Mouse (Mus musculus): ENCODE results near the gene Golt1a.
"Not testable (repeated sequence)": the region's sequence is repeated elsewhere in the genome, so short reads cannot be mapped to it uniquely, and the experiment has no call there.

The Golt1a gene

DNA sequence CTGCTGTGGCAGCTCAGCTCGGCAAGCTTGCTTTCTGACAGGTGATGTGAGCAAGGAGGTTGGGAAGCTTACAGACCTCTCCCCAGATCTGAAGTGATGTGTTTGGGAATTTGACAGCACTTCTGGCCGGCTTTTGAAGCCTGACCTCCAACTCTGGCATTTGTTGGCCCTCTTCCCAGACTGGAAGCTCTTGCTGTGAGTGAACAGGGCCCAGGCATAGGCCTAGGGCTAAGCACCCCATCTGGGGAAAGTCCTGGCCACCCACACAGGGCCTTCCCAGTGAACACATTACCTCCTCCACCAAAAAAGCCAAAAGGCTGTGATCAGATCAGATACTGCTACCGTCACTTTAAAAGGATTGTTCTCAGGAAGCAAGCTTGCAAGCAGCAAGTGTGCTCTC, 7.1 kb upstream of the Golt1a start:
- no peak for DNase-seq (ENCODE audit: extremely low spot score)

DNA sequence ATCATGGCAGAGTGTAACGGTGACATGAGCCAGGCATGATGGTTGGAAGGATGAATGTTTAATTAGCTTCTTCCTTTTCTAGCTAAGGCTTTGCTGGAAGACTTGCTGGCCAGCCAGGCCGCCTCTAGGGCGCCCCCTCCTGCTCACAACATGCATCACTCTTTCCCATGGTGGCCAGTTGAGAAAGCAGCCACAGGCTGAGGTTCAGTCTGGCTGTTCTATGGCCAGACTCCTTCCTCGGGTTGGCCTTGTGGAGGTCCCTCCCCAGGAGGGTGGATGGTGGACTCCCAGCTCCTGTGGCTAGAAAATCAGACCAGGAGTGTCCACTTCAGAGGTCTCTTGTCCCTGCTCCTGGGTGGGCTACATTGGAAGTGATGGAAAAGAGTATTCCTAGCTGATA, 2.8 kb upstream of the Golt1a start:
- peak; percentile 76 for DNase-seq (ENCODE audit: extremely low spot score)

DNA sequence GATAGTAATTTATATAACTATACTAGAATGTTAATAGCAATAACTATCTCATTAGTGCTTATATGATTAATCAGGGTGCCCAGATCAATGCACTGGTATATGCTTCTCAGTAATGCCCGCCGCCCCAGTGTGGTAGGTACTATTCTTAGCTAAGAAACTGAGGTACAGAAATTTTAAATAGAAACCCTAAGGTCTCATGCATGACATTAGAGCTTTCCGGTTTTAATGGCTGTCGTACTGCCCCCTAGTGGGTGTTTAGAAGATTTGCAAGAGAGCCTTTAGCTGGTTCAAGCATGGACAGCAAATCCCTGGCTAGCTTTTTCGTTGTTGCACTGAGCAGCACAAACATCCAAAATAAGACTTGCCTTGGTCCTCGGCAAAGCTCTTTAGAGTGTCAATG, 2.3 kb upstream of the Golt1a start:
- DNase-seq (ENCODE audit: extremely low spot score): peak; percentile 55

DNA sequence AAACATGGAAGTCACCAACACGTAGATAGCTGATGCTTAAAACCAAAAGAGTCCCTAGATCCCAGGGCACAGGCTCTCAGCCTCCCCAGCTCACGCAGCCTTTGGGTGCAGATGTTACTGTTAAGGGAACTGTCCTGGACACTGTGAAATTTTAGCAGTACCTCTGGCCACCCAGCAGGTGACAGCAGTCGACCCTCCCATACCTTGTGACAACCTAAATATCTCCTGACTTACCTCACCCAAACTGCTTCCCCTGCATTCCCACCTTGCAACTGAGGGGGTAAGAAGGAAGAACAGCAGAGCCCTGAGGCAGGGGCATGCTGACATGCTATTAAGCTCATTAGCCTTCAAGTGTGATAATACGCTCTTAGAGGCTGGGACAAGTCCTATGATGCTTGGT, 1.6 kb downstream of the Golt1a start:
- no peak for DNase-seq (ENCODE audit: extremely low spot score)

DNA sequence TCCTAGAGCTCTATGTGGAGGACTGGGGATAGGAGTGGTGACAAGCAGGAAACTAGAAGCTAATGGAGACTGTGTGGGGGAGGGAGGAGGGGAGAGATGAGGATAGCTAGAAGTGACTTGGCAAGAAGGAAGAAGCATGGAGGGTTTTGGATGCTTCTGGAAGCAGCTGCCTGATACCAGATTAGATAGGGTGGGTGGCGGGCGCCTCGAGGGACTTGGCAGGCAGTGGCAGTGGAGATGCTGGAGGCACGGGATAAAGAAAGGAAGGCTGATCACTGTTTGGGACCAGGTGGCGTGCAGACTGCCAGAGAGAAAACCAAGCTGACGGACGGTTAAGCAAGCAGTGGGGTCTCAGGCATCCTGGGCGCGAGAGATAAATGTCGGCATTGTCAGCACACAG, 2.3 kb downstream of the Golt1a start:
- no peak for DNase-seq (ENCODE audit: extremely low spot score)

DNA sequence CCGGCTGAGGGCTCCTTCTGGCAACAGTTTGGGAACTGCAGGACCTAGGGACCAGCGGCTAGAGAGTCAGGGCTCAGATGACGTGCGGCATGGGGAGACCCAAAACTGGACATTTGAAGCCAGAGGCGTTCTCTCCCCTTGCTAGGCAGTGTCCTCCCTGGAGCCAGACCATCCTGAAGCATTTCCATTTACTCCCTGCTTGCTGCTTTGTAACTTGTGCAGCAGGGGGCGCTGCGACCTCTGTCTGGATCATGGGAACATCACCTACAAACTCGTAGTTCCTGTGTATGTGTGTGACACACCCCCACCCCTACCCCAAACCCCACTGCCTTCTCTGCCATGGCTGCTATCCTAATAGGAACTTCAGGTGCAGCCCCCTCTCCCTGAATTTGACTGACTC, 4.8 kb downstream of the Golt1a start:
- peak; percentile 63 for DNase-seq (ENCODE audit: extremely low spot score)

DNA sequence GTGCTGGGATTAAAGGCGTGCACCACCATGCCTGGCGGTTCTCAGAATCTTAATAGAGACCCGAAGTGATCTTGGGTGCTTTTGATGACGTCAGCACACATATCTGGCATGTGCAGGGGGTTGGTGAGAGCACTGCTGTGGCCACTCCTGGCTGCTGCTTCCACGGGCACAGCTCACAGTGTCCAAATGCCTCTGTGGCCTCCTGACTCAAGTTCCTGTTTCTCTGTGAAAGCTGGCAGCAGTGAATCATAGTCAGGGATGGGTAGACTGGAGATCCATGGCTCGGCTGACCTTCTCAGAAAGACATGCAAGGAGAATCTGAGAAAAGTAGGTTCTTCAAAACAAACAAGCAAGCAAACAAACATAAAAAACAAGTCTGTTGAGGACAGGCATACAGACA, 6.2 kb downstream of the Golt1a start:
- no peak for DNase-seq (ENCODE audit: extremely low spot score)

DNA sequence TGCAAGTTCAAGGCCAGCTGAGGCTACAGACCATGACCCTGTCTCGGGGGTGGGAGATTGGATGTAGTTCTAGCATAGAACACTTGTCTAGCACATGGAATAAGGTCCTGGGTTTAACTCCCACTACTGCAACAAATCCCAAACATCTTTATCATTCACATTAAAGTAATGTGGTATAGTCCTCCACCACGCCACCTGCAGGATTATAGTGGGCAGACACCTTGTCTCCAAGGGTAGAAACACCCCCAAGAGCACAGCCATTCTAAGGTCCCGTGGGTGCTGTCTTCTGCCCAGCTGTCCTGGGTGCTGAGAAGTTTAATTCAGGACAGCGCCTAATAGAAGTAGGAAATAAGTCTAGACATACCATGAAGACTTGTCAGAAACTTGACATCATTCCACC, 7.0 kb downstream of the Golt1a start:
- DNase-seq (ENCODE audit: extremely low spot score): no peak

DNA sequence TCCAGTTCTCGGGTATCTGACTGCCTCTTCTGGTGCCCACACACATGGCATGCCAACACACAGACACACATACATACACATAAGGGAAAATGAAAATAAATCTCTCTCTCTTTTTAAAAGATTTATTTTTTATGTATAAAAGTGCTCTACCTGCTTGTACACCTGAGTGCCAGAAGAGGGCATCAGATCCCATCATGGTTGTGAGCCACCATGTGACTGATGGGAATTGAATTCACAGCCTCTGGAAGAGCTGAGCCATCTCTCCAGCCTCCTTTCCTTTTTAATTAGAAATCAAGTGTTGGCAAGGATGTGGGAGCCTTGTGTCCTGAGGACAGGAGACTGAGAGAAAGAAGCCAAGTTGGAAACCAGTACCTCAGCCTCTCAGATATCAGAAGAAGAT, 7.5 kb downstream of the Golt1a start:
- DNase-seq (ENCODE audit: extremely low spot score): no peak

DNA sequence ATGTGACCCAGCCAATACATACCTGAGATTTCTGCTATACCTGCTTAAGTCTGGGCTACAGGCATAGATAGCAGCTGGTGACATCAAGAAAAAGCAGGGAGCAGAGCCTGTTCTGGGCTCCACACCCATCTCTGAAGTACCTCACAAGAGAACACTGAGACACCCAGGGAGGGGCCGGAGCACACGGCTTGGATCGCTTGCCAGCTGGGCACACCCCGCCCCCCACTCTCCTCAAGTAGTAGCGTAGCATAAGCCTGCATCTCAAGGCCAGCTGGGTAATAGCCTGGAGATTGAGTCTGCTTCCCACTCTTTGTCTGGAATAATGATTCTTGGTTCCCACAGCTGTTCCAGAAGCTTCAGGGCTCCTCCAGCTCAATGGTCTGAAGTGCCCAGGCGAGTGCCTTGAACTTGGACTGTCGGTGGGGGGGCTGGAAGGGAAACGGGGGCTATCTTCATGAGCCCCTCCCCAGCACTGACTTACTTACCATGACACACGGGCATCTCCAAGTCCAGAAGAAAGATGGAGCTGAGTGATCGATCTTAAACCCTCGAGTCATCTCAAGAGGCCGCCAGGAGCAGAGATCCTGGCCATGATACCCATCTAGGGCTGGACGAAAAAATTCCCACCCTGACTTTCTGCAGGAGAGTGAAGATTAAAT, 11.8 kb downstream of the Golt1a start, which contains the start of gene Kiss1:
TSS of gene Kiss1 (plus strand) at position 609 of the 659 bp plus-strand sequence.
- no peak for DNase-seq (ENCODE audit: extremely low spot score)

DNA sequence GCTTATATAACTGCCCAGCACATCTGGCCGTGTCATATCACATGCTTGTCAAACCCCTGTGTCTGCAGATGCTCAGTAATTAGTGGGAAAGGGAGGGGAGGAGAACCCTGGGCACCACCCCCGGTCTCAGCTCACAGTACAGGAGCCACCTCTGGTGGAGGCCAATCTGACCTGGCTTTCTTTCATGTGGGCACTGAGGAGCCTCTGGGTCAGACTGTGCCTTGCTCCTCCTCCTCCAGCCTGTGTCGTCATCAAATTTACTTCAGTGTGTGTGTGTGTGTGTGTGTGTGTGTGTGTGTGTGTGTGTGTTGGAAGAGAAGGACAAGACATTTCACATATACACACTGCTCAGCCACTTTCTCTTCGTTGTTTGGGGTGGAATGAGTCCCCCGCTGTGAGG, 13.7 kb downstream of the Golt1a start:
- DNase-seq (ENCODE audit: extremely low spot score): no peak

DNA sequence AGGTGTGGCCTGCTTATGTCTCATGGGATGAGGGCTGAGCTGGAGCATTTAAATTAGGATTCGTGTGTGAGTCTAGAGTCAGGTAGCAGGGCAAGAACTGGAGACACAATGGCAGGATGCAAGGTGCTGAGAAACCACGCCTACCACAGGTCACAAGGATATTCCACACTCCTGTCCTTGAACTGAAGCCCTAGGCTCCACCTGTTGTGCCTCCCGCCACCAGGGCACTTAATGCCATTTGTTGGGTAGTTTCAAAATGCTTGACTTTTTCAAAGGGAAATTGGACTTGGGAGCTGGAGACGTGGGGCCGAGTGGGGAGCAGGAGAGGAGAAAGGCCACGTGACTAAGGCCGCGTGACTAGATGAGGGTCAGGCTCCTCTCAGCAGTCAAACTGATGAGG, 16.4 kb downstream of the Golt1a start:
- DNase-seq (ENCODE audit: extremely low spot score): no peak

DNA sequence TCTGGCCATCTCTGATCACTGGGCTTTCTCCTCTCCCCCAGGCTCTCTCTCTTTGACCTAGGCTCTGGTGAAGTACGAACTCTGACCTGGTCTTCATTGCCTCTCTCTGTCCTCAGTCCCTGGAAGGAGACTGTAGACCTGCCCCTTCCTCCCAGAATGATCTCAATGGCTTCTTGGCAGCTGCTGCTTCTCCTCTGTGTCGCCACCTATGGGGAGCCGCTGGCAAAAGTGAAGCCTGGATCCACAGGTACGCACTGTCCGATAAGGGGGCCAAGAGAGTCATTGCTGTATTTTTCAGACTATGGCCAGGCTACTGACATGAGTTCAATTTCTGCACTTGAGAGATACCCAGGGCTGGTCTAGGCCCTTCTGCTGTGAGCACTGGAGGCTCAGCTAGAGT, 17.5 kb downstream of the Golt1a start:
- no peak for DNase-seq (ENCODE audit: extremely low spot score)

DNA sequence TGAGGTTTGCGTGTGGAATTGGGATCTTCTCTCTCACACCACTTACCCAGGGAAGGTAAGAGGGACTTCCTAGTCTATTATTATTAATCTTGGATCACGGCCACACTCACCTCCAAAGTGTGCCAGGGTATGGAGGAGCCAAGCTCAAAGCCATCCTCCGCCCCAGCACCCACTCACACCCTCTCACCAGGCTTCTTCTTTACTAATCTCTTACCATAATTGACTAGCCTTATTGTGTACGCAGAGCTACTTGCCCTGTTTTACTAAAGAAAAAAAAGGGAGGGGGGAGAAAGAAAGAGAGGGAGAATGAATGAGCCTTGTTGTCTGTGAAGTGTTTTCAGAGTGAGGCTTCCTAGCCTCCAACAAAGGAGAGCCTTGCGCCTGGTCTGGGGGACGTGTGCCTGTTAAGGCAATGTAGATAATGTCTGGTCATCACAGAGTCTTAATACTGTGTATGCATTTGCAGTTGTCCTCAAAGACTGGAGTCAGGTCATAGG, 18.7 kb downstream of the Golt1a start:
- DNase-seq (ENCODE audit: extremely low spot score): no peak

DNA sequence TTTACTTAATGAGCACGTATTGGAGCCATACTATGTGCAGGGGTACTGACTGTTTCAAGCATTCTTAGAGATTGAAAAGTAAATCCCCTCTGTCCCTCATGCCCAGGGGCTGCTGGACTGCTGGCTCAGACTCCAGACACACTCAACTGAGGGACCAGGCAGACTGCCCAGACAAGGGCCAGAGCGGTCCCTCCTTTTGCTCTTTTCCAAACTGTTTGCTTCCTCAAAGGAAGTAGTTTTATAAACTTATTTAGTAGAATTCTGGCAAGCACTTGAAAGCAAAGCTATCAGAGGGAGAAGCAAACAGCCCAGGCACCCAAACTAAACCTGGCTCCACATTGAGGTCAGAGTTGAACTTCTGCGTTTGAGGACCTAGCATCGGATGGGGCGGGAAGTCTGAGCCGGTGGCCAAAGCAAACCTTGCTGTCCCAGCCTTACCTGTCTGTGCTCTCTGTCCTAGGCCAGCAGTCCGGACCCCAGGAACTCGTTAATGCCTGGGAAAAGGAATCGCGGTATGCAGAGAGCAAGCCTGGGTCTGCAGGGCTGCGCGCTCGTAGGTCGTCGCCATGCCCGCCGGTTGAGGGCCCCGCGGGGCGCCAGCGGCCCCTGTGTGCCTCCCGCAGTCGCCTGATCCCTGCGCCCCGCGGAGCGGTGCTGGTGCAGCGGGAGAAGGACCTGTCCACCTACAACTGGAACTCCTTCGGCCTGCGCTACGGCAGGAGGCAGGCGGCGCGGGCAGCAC, 19.5 kb downstream of the Golt1a start:
- peak; percentile 39 for DNase-seq (ENCODE audit: extremely low spot score)

DNA sequence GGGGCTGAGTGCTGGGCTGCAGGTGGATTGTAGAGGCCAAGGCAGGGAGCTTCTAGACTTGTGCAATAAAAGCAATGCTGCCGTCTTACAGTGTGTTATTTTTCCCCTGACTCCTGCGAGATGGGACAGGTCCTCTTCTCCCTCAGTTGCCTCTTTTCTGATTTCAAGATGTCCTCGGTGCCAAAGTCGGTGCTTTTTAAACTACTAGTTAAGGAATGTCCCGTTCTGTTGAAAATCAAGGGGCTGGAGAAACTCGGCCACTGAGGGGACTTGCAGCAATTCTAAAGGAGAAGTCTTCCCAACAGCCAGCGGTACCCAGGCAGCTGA, 20.0 kb downstream of the Golt1a start:
- no peak for DNase-seq (ENCODE audit: extremely low spot score)

DNA sequence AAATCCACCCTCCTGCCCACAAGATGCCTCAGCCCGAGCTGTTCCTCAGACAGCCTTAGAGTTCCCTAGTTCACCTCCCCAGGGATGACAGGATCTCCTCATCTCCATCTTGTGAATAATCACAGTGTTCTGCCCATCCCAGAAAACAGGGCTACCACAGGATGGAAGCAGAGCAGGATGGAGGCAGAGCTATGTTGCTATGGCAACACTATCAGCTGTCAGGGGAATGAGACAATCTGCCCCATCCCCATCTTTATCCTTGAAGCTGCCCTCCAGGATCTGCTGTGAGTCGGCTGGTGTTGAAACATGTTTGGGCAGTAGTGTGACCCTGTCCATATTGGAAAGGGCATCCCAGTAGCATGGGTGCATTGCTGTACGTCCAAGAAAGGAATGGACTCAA, 21.5 kb downstream of the Golt1a start:
- DNase-seq (ENCODE audit: extremely low spot score): no peak

DNA sequence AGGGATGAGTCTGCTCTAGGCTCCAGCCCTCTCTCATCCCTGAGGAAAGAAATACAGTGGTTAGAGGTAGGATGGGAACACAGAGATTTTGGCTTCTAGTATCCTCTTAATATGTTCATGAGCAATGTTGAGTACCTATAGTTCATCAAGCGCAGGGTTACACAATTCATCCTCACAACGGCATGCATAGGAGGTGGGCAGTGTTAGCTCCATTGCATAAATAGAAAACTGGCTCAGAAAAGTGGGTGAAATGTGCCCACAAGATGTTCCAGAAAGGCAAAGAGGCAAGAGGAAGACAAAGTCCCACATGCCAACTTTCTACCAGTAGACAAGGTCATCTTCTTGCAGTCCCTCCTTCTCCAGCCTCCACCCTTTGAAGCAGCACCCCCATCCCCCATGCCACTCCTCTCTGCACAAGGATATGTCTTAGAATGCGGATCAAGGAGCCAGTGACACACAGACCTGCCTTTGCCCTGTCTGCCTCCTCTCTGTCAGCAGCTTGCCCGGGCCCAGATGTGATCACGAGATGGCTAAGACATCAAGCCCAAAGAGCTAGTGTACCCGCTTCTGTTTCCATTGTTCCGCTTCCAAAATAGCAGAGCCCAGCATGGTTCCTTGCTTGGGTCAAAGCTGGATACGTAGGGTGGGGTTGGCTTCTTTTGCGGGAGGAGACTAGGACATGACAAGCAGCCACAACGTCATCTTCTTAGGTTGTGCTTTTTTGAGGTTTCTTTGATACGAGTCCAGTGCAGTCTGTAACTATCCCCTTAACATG, 23.2 kb downstream of the Golt1a start:
- DNase-seq (ENCODE audit: extremely low spot score): no peak

DNA sequence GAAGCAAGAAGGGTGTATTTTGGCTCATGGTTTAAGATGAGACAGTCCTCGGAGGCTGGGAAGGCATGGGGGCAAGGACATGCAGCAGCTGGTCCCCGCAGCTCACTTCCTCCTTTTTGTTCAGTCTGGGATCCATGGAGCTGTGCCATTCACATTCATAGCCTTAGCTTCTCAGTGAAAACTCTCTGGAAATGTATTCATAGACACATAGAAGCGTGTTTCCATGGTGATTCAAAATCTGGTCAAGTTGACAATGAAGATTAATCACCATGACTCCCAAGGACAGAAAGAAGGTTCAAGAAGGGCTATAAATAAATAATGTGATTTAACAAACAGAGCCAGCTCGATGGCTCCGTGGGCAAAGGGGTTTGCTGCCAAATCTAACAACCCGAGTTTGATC, 24.3 kb downstream of the Golt1a start:
- no peak for DNase-seq (ENCODE audit: extremely low spot score)

DNA sequence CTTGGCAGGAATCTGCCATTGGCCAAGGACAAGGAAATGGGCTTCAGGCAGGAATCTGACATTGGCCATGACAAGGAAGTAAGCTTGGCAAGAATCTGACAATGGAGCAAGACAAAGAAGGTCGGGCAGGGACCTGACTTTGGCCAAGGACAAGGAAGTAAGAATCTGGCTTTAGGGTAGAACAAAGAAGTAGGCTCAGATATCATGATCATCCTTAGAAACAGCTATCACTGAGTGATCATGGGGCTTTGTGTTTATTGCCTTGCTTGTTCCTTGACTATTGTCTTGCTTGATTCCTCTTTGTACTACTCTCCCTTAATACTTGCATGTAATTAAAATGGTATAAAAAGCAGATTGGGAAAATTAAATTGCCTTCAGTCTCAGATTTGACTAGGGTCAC, 30.8 kb downstream of the Golt1a start:
- DNase-seq (ENCODE audit: extremely low spot score): not testable (repeated sequence)

DNA sequence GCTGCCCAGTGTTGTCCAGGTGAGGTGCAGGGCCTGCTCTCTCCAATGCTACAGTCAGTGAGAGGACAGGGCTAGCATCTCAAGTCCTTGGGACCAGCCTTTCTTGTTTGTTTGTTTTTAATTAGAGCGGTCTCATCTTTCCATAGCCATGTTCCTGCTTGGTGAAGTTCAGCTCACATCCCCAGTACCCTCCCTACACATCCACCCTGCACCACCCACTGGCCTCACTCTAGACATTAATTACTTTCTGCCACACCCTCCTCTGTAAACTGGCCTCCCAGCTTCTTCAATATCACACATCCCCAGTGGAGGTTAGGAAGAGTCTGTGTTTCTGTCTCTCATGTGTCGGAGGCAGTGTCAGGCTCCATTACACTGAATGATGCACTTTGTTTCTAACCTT, 34.8 kb downstream of the Golt1a start:
- DNase-seq (ENCODE audit: extremely low spot score): no peak

DNA sequence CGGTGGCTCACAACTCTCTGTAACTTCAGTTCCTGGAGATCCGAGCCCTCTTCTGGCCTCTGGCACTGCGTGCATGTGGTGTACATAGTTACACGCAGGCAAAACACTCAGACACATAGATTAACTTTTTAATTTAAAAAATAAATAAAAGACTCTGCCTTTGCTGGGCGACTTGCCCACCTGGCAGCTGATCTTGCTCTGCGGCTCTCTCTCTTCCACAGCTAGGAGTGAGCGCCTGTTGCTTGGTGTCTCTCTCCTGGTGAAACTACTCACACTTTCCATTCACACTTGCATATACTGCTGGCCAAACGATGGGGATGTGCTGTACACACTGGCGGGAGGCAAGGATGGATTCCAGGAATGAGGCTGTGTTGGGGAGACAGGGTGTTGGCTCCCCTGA, 36.9 kb downstream of the Golt1a start:
- no peak for DNase-seq (ENCODE audit: extremely low spot score)

DNA sequence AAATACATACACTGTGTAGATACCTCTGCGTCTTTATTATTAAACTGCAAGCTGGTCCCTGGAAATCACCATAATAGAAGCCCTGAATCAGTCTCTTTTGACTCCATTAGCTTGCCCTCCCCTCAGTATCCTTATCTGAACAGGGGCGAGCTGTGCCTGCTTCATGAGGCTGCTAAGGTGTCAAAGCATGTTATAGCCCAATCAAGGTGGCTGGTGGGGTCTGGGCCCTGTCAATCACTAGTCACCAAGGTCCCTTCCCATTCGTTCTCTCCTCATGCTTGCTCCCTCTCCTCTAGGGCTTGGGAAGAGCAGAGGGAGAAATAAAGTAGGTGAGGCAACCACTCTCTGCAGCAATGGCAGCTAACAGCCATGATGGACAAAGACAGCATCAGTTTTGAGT, 37.6 kb downstream of the Golt1a start:
- no peak for DNase-seq (ENCODE audit: extremely low spot score)

All from embryo, embryonic 9.5 days (tissue).